Mouse (Mus musculus) monocyte, adult 2 months (primary cell): ENCODE data around the gene Kif21b.

ENCODE experiments used
- DNase-seq, 2 experiments: peaks; one replicate each; pipeline ENCODE4 v3.0.0; 2022; ENCODE audit warnings: low spot score in 2 of 2, low read depth in 1 of 2

Kif21b gene

GRCm38 (mm10) chr1:136226626-136227025, 95.4 kb downstream of the Kif21b start:
- no peak for DNase-seq
